ENCODE assay signal across 11 mouse cellular contexts in the genomic region with DNA sequence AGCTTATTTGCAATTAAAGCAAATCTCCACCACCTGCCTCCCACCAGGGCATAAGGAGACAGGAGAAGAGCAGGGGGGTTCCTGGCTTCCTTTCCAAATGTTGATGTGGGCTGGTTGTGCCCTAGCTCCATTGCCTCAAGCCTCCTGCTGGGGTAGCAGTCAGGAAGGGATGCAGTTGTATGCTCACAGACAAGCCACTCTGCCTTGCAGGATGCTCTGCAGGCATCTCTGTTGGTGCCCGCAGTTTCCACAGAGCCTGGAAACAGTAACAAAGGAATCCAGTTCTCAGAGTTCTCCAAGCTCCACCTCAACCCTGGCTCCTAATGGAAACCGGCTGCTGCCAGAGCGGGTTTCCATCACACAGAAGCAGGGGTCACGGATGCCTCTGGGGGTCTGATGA. TPM values are rescaled to one million over a fixed set of nuclear protein-coding genes. Genes with fewer than 3 reads are reported as not detected.
DNase-seq lines count a peak whose midpoint lies in the region; ATAC-seq lines count a peak whose summit lies in the region.
"Had no signal": no experiment of that assay in that cellular context is flagged by ENCODE, and none has a peak within 500 bp of the region (broad histone marks: within the 10 kb centered on the region; RNA-seq: fewer than 3 reads in every experiment).

No protein-coding gene starts in this region.

- ATAC-seq in embryonic facial prominence, embryonic 12.5 days (ENCODE audit: insufficient number of reproducible peaks, insufficient read depth, low FRiP score, low TSS enrichment) = peak; percentile 47; the same call in 1 of the 2 replicates
- ATAC-seq in forebrain, embryonic 14.5 days = peak; percentile 46; the same call in 1 of the 2 replicates
- 0 out of 2 replicates have a peak, but pooled peaks have one; percentile 37 for ATAC-seq in limb, embryonic 12.5 days (ENCODE audit: insufficient number of reproducible peaks, insufficient read depth, low FRiP score, low TSS enrichment, low read depth)
- ATAC-seq in neural tube, embryonic 13.5 days (ENCODE audit: low read depth) = peak; percentile 79
- ATAC-seq: liver, postnatal 0 days had no signal

- H3K4me2 ChIP-seq in embryonic facial prominence, embryonic 12.5 days (replicated peaks) = 0 out of 2 replicates have a peak overlapping the region, but pooled peaks have one; percentile 3
- H3K4me2 ChIP-seq in forebrain, embryonic 14.5 days (ENCODE audit: low read length) = 0 out of 2 replicates have a peak overlapping the region, but pooled peaks have one; percentile 14
- H3K4me2 ChIP-seq in limb, embryonic 12.5 days = 0 out of 2 replicates have a peak overlapping the region, but pooled peaks have one; percentile 5
- H3K4me2 ChIP-seq in neural tube, embryonic 13.5 days = no peak overlapping the region

- peak overlapping the region; percentile 82 for H3K27ac ChIP-seq in embryonic facial prominence, embryonic 12.5 days
- H3K27ac ChIP-seq in forebrain, embryonic 14.5 days (ENCODE audit: low read depth, low read length) = peak overlapping the region; percentile 73
- peak overlapping the region; percentile 88 for H3K27ac ChIP-seq in limb, embryonic 12.5 days
- peak overlapping the region; percentile 87 for H3K27ac ChIP-seq in neural tube, embryonic 13.5 days (replicated peaks)

- no peaks in the 10 kb centered on the region for H3K36me3 ChIP-seq in embryonic facial prominence, embryonic 12.5 days
- H3K36me3 ChIP-seq in forebrain, embryonic 14.5 days (ENCODE audit: control insufficient read depth, insufficient read depth, low read length) = no peaks in the 10 kb centered on the region
- H3K36me3 ChIP-seq in limb, embryonic 12.5 days = peaks cover 21% of the 10 kb centered on the region
- H3K36me3 ChIP-seq in neural tube, embryonic 13.5 days = no peaks in the 10 kb centered on the region

- no peak overlapping the region for H3K4me3 ChIP-seq in embryonic facial prominence, embryonic 12.5 days
- no peak overlapping the region for H3K4me3 ChIP-seq in forebrain, embryonic 14.5 days (ENCODE audit: low read depth, low read length)
- H3K4me3 ChIP-seq in limb, embryonic 12.5 days (replicated peaks) = no peak overlapping the region
- H3K4me3 ChIP-seq in neural tube, embryonic 13.5 days = no peak overlapping the region

- H3K27me3 ChIP-seq in embryonic facial prominence, embryonic 12.5 days = no peaks in the 10 kb centered on the region
- H3K27me3 ChIP-seq in forebrain, embryonic 14.5 days (replicated peaks; ENCODE audit: control insufficient read depth, insufficient read depth, low read length) = no peaks in the 10 kb centered on the region
- H3K27me3 ChIP-seq in limb, embryonic 12.5 days = no peaks in the 10 kb centered on the region
- no peaks in the 10 kb centered on the region for H3K27me3 ChIP-seq in neural tube, embryonic 13.5 days

- DNase-seq in forebrain, embryonic 14.5 days (ENCODE audit: low spot score) = peak; percentile 46
- DNase-seq in right cerebral cortex, postnatal 25 days = no peak
- DNase-seq in urinary bladder, postnatal 14 days (ENCODE audit: low spot score) = no peak
- DNase-seq in urinary bladder, adult 2 months (ENCODE audit: low spot score) = no peak
- DNase-seq: adrenal gland, adult 2 months; cerebellum, postnatal 36 days; layer of hippocampus, adult 9-11 months; liver, postnatal 0 days had no signal

- WGBS in embryonic facial prominence, embryonic 12.5 days = 7% methylated on average over 4 of the region's 4 CpGs
- 16% methylated on average over 4 of the region's 4 CpGs for WGBS in forebrain, embryonic 14.5 days
- 8% methylated on average over 4 of the region's 4 CpGs for WGBS in limb, embryonic 12.5 days
- 8% methylated on average over 4 of the region's 4 CpGs for WGBS in neural tube, embryonic 13.5 days

- H3K9me3 ChIP-seq in embryonic facial prominence, embryonic 12.5 days = no peaks in the 10 kb centered on the region
- H3K9me3 ChIP-seq in forebrain, embryonic 14.5 days (replicated peaks; ENCODE audit: control insufficient read depth, low read length) = no peaks in the 10 kb centered on the region
- H3K9me3 ChIP-seq in limb, embryonic 12.5 days = no peaks in the 10 kb centered on the region
- H3K9me3 ChIP-seq in neural tube, embryonic 13.5 days = no peaks in the 10 kb centered on the region

- H3K9ac ChIP-seq in embryonic facial prominence, embryonic 12.5 days = no peak overlapping the region
- H3K9ac ChIP-seq in forebrain, embryonic 14.5 days (ENCODE audit: low read length) = no peak overlapping the region
- H3K9ac ChIP-seq in limb, embryonic 12.5 days (replicated peaks) = peak overlapping the region; percentile 13; the same call in 1 of the 2 replicates
- peak overlapping the region; percentile 47 for H3K9ac ChIP-seq in neural tube, embryonic 13.5 days
- H3K9ac ChIP-seq: liver, postnatal 0 days had no signal

- H3K4me1 ChIP-seq in embryonic facial prominence, embryonic 12.5 days = peaks cover 35% of the 10 kb centered on the region
- peaks cover 9% of the 10 kb centered on the region for H3K4me1 ChIP-seq in forebrain, embryonic 14.5 days (ENCODE audit: control insufficient read depth, insufficient read depth, low read length)
- H3K4me1 ChIP-seq in limb, embryonic 12.5 days (replicated peaks) = peaks cover 50% of the 10 kb centered on the region
- peaks cover 26% of the 10 kb centered on the region for H3K4me1 ChIP-seq in neural tube, embryonic 13.5 days (replicated peaks)

RNA-seq across cellular contexts. Expression of gene Aff3, which starts 58.0 kb away (rescaled TPM):
- 32.9 and 38.0 TPM in 2 replicates for polyA plus RNA-seq in embryonic facial prominence, embryonic 12.5 days (2016; fragmentation: Nextera tagmentation; extraction: Ambion mirVana)
- polyA plus RNA-seq in forebrain, embryonic 14.5 days (2014; fragmentation: Nextera tagmentation; extraction: Ambion mirVana) = 15.5 TPM in 2 replicates
- polyA plus RNA-seq in limb, embryonic 12.5 days (2016; fragmentation: Nextera tagmentation; extraction: Ambion mirVana) = 39.9 and 48.5 TPM in 2 replicates
- 32.1 and 32.3 TPM in 2 replicates for polyA plus RNA-seq in neural tube, embryonic 13.5 days (2015; fragmentation: Nextera tagmentation; extraction: Ambion mirVana)
- 2.3 and 3.6 TPM in 2 replicates for polyA plus RNA-seq in urinary bladder, adult 2 months (2012; rRNA removed)

Comparison
In these comparisons a context has a peak if more than half of its experiments do, and no peak if none do; other contexts are left out.
1. H3K9ac ChIP-seq: peak in limb, embryonic 12.5 days (single experiment) and neural tube, embryonic 13.5 days (single experiment); none in embryonic facial prominence, embryonic 12.5 days (single experiment) and forebrain, embryonic 14.5 days (single experiment).
2. Peak in every context shown above with its lines, with median percentiles within 50 percentile points of each other: ATAC-seq and H3K27ac ChIP-seq.